Mouse (Mus musculus) mesoderm, embryonic 11.5 days (tissue): ENCODE data around the gene Hspb1.

Experiments
- DNase-seq: peaks from one replicate; pipeline ENCODE4 v3.0.0-alpha.2; 2012; ENCODE audit warnings: low read depth, low spot score

The Hspb1 gene

GRCm38 (mm10) chr5:135887675-135888102 is at the start of gene Hspb1:
Gene Hspb1 (plus strand): TSS chr5:135887919.
- DNase-seq: peak; percentile 58

GRCm38 (mm10) chr5:135841651-135842050 is 46.1 kb upstream of the Hspb1 start:
- no peak for DNase-seq

- DNase-seq: peak; percentile 64
Observed at GRCm38 (mm10) chr5:135843418-135843817, 44.3 kb upstream of the Hspb1 start.

- DNase-seq: no peak
Observed at GRCm38 (mm10) chr5:135845676-135846320, 41.9 kb upstream of the Hspb1 start.

GRCm38 (mm10) chr5:135847460-135847859 is 40.3 kb upstream of the Hspb1 start:
- no peak for DNase-seq

- no peak for DNase-seq
Observed at GRCm38 (mm10) chr5:135847881-135848280, 39.8 kb upstream of the Hspb1 start.

- peak; percentile 93 for DNase-seq
Observed at GRCm38 (mm10) chr5:135851024-135851423, 36.7 kb upstream of the Hspb1 start.

GRCm38 (mm10) chr5:135851481-135851880 is 36.2 kb upstream of the Hspb1 start:
- DNase-seq: no peak

- peak; percentile 53 for DNase-seq
Observed at GRCm38 (mm10) chr5:135852421-135852820, 35.3 kb upstream of the Hspb1 start.

- no peak for DNase-seq
Observed at GRCm38 (mm10) chr5:135853731-135854130, 34.0 kb upstream of the Hspb1 start.

- peak; percentile 80 for DNase-seq
Observed at GRCm38 (mm10) chr5:135855156-135855555, 32.6 kb upstream of the Hspb1 start.

GRCm38 (mm10) chr5:135866662-135867061 is 21.1 kb upstream of the Hspb1 start:
- no peak for DNase-seq

- DNase-seq: no peak
Observed at GRCm38 (mm10) chr5:135867637-135868593, 19.8 kb upstream of the Hspb1 start.

GRCm38 (mm10) chr5:135868653-135869052 is 19.1 kb upstream of the Hspb1 start:
- DNase-seq: no peak

GRCm38 (mm10) chr5:135869661-135870423 is 17.9 kb upstream of the Hspb1 start:
- no peak for DNase-seq

GRCm38 (mm10) chr5:135870505-135870904 is 17.2 kb upstream of the Hspb1 start:
- DNase-seq: no peak

- no peak for DNase-seq
Observed at GRCm38 (mm10) chr5:135872996-135873395, 14.7 kb upstream of the Hspb1 start.

- DNase-seq: no peak
Observed at GRCm38 (mm10) chr5:135873753-135874152, 14.0 kb upstream of the Hspb1 start.

- peak; percentile 66 for DNase-seq
Observed at GRCm38 (mm10) chr5:135877180-135877579, 10.5 kb upstream of the Hspb1 start.

GRCm38 (mm10) chr5:135877831-135878231 is 9.9 kb upstream of the Hspb1 start:
- DNase-seq: peak; percentile 79

- no peak for DNase-seq
Observed at GRCm38 (mm10) chr5:135879449-135880158, 8.1 kb upstream of the Hspb1 start.
